Mouse (Mus musculus): Measurements from ENCODE around the gene Hist1h3d.
"Not testable (repeated sequence)": the region's sequence is repeated elsewhere in the genome, so short reads cannot be mapped to it uniquely, and the experiment has no call there.

The Hist1h3d gene

GRCm38 (mm10) chr13:23564482-23564881, 11.1 kb upstream of the Hist1h3d start:
- no peak for DNase-seq (ENCODE audit: low read depth, low spot score)

GRCm38 (mm10) chr13:23570261-23571021, 5.1 kb upstream of the Hist1h3d start:
- DNase-seq (ENCODE audit: low read depth, low spot score): not testable (repeated sequence)

GRCm38 (mm10) chr13:23571022-23571503, 4.5 kb upstream of the Hist1h3d start, which contains the start of the genes Hist1h2ae and Hist1h2bg:
Hist1h2ae (minus strand) TSS chr13:23571220.
Hist1h2bg (plus strand) TSS chr13:23571396.
- DNase-seq (ENCODE audit: low read depth, low spot score): peak; percentile 98

- not testable (repeated sequence) for DNase-seq (ENCODE audit: low read depth, low spot score)
Measured at GRCm38 (mm10) chr13:23571504-23572217, 3.9 kb upstream of the Hist1h3d start.

GRCm38 (mm10) chr13:23572218-23573033, 3.1 kb upstream of the Hist1h3d start:
- no peak for DNase-seq (ENCODE audit: low read depth, low spot score)

- DNase-seq (ENCODE audit: low read depth, low spot score): not testable (repeated sequence)
Measured at GRCm38 (mm10) chr13:23573034-23573897, 2.3 kb upstream of the Hist1h3d start.

- peak; percentile 99 for DNase-seq (ENCODE audit: low read depth, low spot score)
Measured at GRCm38 (mm10) chr13:23573898-23574524, 1.6 kb upstream of the Hist1h3d start, which contains the start of the genes Hist1h2bf and Hist1h2ad. Hist1h2bf (minus strand) TSS chr13:23574196. Hist1h2ad (plus strand) TSS chr13:23574381.

GRCm38 (mm10) chr13:23574546-23575170, 905 bp upstream of the Hist1h3d start:
- not testable (repeated sequence) for DNase-seq (ENCODE audit: low read depth, low spot score)

- DNase-seq (ENCODE audit: low read depth, low spot score): not testable (repeated sequence)
Measured at GRCm38 (mm10) chr13:23575864-23576313, 326 bp downstream of the Hist1h3d start.

- no peak for DNase-seq (ENCODE audit: low read depth, low spot score)
Measured at GRCm38 (mm10) chr13:23576351-23576881, 853 bp downstream of the Hist1h3d start.

GRCm38 (mm10) chr13:23576906-23577639, 1.5 kb downstream of the Hist1h3d start:
- DNase-seq (ENCODE audit: low read depth, low spot score): no peak

- no peak for DNase-seq (ENCODE audit: low read depth, low spot score)
Measured at GRCm38 (mm10) chr13:23577835-23578234, 2.3 kb downstream of the Hist1h3d start.

GRCm38 (mm10) chr13:23581408-23582218, 6.0 kb downstream of the Hist1h3d start, which contains the start of gene Hist1h4d:
Hist1h4d (plus strand) TSS chr13:23581598.
- peak; percentile 99 for DNase-seq (ENCODE audit: low read depth, low spot score)

- no peak for DNase-seq (ENCODE audit: low read depth, low spot score)
Measured at GRCm38 (mm10) chr13:23582219-23583056, 6.9 kb downstream of the Hist1h3d start.

- no peak for DNase-seq (ENCODE audit: low read depth, low spot score)
Measured at GRCm38 (mm10) chr13:23583387-23584068, 8.0 kb downstream of the Hist1h3d start.

- no peak for DNase-seq (ENCODE audit: low read depth, low spot score)
Measured at GRCm38 (mm10) chr13:23584331-23584730, 8.8 kb downstream of the Hist1h3d start.

All from brain, adult 2 months (tissue).